Mouse (Mus musculus) erythroblast, embryonic 14.5 days (primary cell): Measurements from ENCODE around the gene Gm49416. TPM values are rescaled to one million over a fixed set of nuclear protein-coding genes. Genes with fewer than 3 reads are reported as not detected.

Source experiments
- H3K27me3 ChIP-seq: 2 replicates; pipeline ENCODE4 v1.6.1; 2012; ENCODE audit warnings: inconsistent platforms; ENCODE audit not compliant: control insufficient read depth
- H3K36me3 ChIP-seq: 2 replicates; pipeline ENCODE4 v1.6.1; 2012; ENCODE audit warnings: mild to moderate bottlenecking, inconsistent platforms; ENCODE audit not compliant: control insufficient read depth
- H3K4me1 ChIP-seq: 2 replicates; pipeline ENCODE4 v1.6.1; 2012; ENCODE audit warnings: inconsistent platforms; ENCODE audit not compliant: control insufficient read depth
- H3K4me3 ChIP-seq: replicated peaks from 2 replicates; pipeline ENCODE3; 2012; ENCODE audit warnings: moderate library complexity, mild to moderate bottlenecking, inconsistent platforms
- H3K9me3 ChIP-seq: 2 replicates; pipeline ENCODE4 v1.6.1; 2012; ENCODE audit warnings: low read length, inconsistent platforms, mixed read lengths; ENCODE audit not compliant: control insufficient read depth
- GATA1 ChIP-seq: IDR thresholded peaks from 2 replicates; pipeline ENCODE4 v1.6.1; 2012; ENCODE audit warnings: low read length, inconsistent platforms, mixed read lengths
- TAL1 ChIP-seq: IDR thresholded peaks from 3 replicates; pipeline ENCODE4 v1.6.1; 2012; ENCODE audit warnings: low read length, inconsistent platforms, mixed read lengths
- polyA plus RNA-seq: library from polyadenylated mRNA; stranded (reverse); fragments of >175 nt; gene quantifications from 2 replicates; pipeline ENCODE4 v1.2.3, GENCODE M21; 2012

Gm49416 gene
- polyA plus RNA-seq, 1 experiment, result not detected

- no peak for TF ChIP-seq GATA1
- no peak for TF ChIP-seq TAL1
- H3K9me3 ChIP-seq, result no peaks in the 10 kb centered on the region
- H3K4me1 ChIP-seq, result peaks cover 73% of the 10 kb centered on the region
- no peaks in the 10 kb centered on the region for H3K27me3 ChIP-seq
- H3K4me3 ChIP-seq, result peak overlapping the region; percentile 100
- H3K36me3 ChIP-seq, result peaks cover 73% of the 10 kb centered on the region
Observed at GRCm38 (mm10) chr19:8942276-8942964, 53.7 kb downstream of the Gm49416 start.

- H3K36me3 ChIP-seq, result peaks cover 75% of the 10 kb centered on the region
- H3K4me1 ChIP-seq, result peaks cover 77% of the 10 kb centered on the region
- TF ChIP-seq GATA1 (no peak), TAL1 (no peak)
Observed at GRCm38 (mm10) chr19:8943047-8943446, 54.3 kb downstream of the Gm49416 start.

GRCm38 (mm10) chr19:8944062-8944461 is 55.3 kb downstream of the Gm49416 start:
- Histone ChIP-seq H3K36me3 (peaks cover 75% of the 10 kb centered on the region), H3K4me1 (peaks cover 76% of the 10 kb centered on the region), H3K9me3 (no peaks in the 10 kb centered on the region), H3K4me3 (peak overlapping the region; percentile 100), H3K27me3 (no peaks in the 10 kb centered on the region)
- TF ChIP-seq TAL1, result no peak
- TF ChIP-seq GATA1, result no peak

More at GRCm38 (mm10) chr19:8943047-8943446, 54.3 kb downstream of the Gm49416 start:
- Histone ChIP-seq H3K27me3 (no peaks in the 10 kb centered on the region), H3K9me3 (no peaks in the 10 kb centered on the region), H3K4me3 (peak overlapping the region; percentile 100)

- Histone ChIP-seq H3K9me3 (no peaks in the 10 kb centered on the region), H3K4me3 (peak overlapping the region; percentile 100), H3K27me3 (no peaks in the 10 kb centered on the region), H3K36me3 (peaks cover 76% of the 10 kb centered on the region), H3K4me1 (peaks cover 74% of the 10 kb centered on the region)
- TF ChIP-seq TAL1, result no peak
- TF ChIP-seq GATA1, result no peak
Observed at GRCm38 (mm10) chr19:8944750-8945149, 56.0 kb downstream of the Gm49416 start.

Other genes starting within 250 kb of the Gm49416 start
- 0.01 TPM in 1 of 2 replicates, not detected in the other for gene Chrm1, start 225.1 kb upstream of the Gm49416 start, polyA plus RNA-seq
- gene Slc3a2, start 165.6 kb upstream of the Gm49416 start, polyA plus RNA-seq, result 33.5 and 37.4 TPM in 2 replicates
- gene Wdr74, start 153.1 kb upstream of the Gm49416 start, polyA plus RNA-seq, result 1.7 and 2.5 TPM in 2 replicates
- not detected in 2 replicates for gene 1700092M07Rik, start 148.2 kb upstream of the Gm49416 start, polyA plus RNA-seq
- gene Stx5a, start 147.5 kb upstream of the Gm49416 start, polyA plus RNA-seq, result 3.3 and 3.6 TPM in 2 replicates
- gene Nxf1, start 131.9 kb upstream of the Gm49416 start, polyA plus RNA-seq, result 2.9 and 3.0 TPM in 2 replicates
- 4.9 and 5.0 TPM in 2 replicates for gene Tmem223, start 117.9 kb upstream of the Gm49416 start, polyA plus RNA-seq
- 10.3 and 14.4 TPM in 2 replicates for gene Tmem179b, start 114.5 kb upstream of the Gm49416 start, polyA plus RNA-seq
- gene Taf6l, start 102.5 kb upstream of the Gm49416 start, polyA plus RNA-seq, result 4.1 and 4.7 TPM in 2 replicates
- 0.36 and 0.84 TPM in 2 replicates for gene Polr2g, start 90.3 kb upstream of the Gm49416 start, polyA plus RNA-seq
- gene Zbtb3, start 86.4 kb upstream of the Gm49416 start, polyA plus RNA-seq, result 0.06 and 0.07 TPM in 2 replicates
- 0.24 TPM in 2 replicates for gene Ttc9c, start 69.6 kb upstream of the Gm49416 start, polyA plus RNA-seq
- 8.6 and 10.2 TPM in 2 replicates for gene Hnrnpul2, start 68.9 kb upstream of the Gm49416 start, polyA plus RNA-seq
- 0.10 TPM in 1 of 2 replicates, not detected in the other for gene AC129217.1, start 59.2 kb upstream of the Gm49416 start, polyA plus RNA-seq
- 4.6 and 6.4 TPM in 2 replicates for gene Bscl2, start 51.5 kb upstream of the Gm49416 start, polyA plus RNA-seq
- gene Gng3, start 49.7 kb upstream of the Gm49416 start, polyA plus RNA-seq, result not detected in 2 replicates
- gene Lrrn4cl, start 38.2 kb upstream of the Gm49416 start, polyA plus RNA-seq, result not detected in 2 replicates
- 19.4 and 19.7 TPM in 2 replicates for gene Ubxn1, start 17.4 kb upstream of the Gm49416 start, polyA plus RNA-seq
- 3.7 and 3.8 TPM in 2 replicates for gene Uqcc3, start 8.0 kb upstream of the Gm49416 start, polyA plus RNA-seq
- gene Lbhd1, start 5.2 kb upstream of the Gm49416 start, polyA plus RNA-seq, result 0.01 and 0.03 TPM in 2 replicates
- gene Gm49403, start 5.0 kb upstream of the Gm49416 start, polyA plus RNA-seq, result not detected in 2 replicates
- 6.6 and 7.7 TPM in 2 replicates for gene 1810009A15Rik, start 73 bp upstream of the Gm49416 start, polyA plus RNA-seq
- 3.1 and 3.7 TPM in 2 replicates for gene Ints5, start 4.1 kb downstream of the Gm49416 start, polyA plus RNA-seq
- 1.9 and 2.5 TPM in 2 replicates for gene Ganab, start 9.1 kb downstream of the Gm49416 start, polyA plus RNA-seq
- gene B3gat3, start 31.4 kb downstream of the Gm49416 start, polyA plus RNA-seq, result 15.8 and 16.4 TPM in 2 replicates
- gene Rom1, start 40.4 kb downstream of the Gm49416 start, polyA plus RNA-seq, result 0.42 and 0.57 TPM in 2 replicates
- 1.3 and 1.4 TPM in 2 replicates for gene Eml3, start 40.6 kb downstream of the Gm49416 start, polyA plus RNA-seq
- gene Mta2, start 52.9 kb downstream of the Gm49416 start, polyA plus RNA-seq, result 2.2 and 3.4 TPM in 2 replicates
- gene Tut1, start 64.9 kb downstream of the Gm49416 start, polyA plus RNA-seq, result 1.6 TPM in 2 replicates
- 5.4 and 8.2 TPM in 2 replicates for gene Eef1g, start 78.1 kb downstream of the Gm49416 start, polyA plus RNA-seq
- gene Ahnak, start 100.4 kb downstream of the Gm49416 start, polyA plus RNA-seq, result 0.01 and 0.05 TPM in 2 replicates
- not detected in 2 replicates for gene Scgb1a1, start 199.0 kb downstream of the Gm49416 start, polyA plus RNA-seq
- gene Asrgl1, start 246.7 kb downstream of the Gm49416 start, polyA plus RNA-seq, result 2.1 and 3.6 TPM in 2 replicates